Mouse (Mus musculus) lung, adult 2 months (tissue): Measurements from ENCODE around the gene Gjc1. TPM values are rescaled to one million over a fixed set of nuclear protein-coding genes. Genes with fewer than 3 reads are reported as not detected.
A peak's percentile ranks its signal among the peaks of the same experiment; 100 is the strongest.

Source experiments
- DNase-seq: peaks from one replicate; pipeline ENCODE4 v3.0.0; 2022
- H3K4me1 ChIP-seq: fragments of 200-500 bp; 2 replicates; pipeline ENCODE4 v1.6.1; 2011; ENCODE audit warnings: low read length; ENCODE audit not compliant: control insufficient read depth, insufficient read depth
- H3K4me3 ChIP-seq: fragments of 200-500 bp; replicated peaks from 2 replicates; pipeline ENCODE3; 2011; ENCODE audit warnings: low read depth, mild to moderate bottlenecking, control low read depth, low read length; ENCODE audit errors: extremely low read depth
- CTCF ChIP-seq: fragments of 200-500 bp; IDR thresholded peaks from 2 replicates; pipeline ENCODE4 v1.5.1; 2011; ENCODE audit warnings: mild to moderate bottlenecking, low read length, control low read depth; ENCODE audit not compliant: insufficient read depth
- POLR2A ChIP-seq: fragments of 200-500 bp; IDR thresholded peaks from 2 replicates; pipeline ENCODE4 v1.6.1; 2011; ENCODE audit warnings: low read depth, mild to moderate bottlenecking, control low read depth, low read length, borderline replicate concordance; ENCODE audit errors: extremely low read depth
- WGBS: fragments of 180-500 bp; shearing (Covaris S2); methylation state at CpG from one replicate; pipeline ENCODE4 v1.1.7; 2018; 5-methylcytosine and 5-hydroxymethylcytosine counted together
- polyA plus RNA-seq: library from polyadenylated mRNA; depleted of rRNA; stranded (reverse); fragments of >200 nt; gene quantifications from 2 replicates; pipeline ENCODE4 v1.2.3, GENCODE M21; 2012

The Gjc1 gene
- polyA plus RNA-seq, 1 experiment, result 14.8 TPM

GRCm38 (mm10) chr11:102783443-102783842 lies 36.1 kb downstream of the Gjc1 start:
- Histone ChIP-seq H3K4me1 (peaks cover 11% of the 10 kb centered on the region), H3K4me3 (no peak overlapping the region)
- 49% methylated on average over 7 of the region's 7 CpGs for WGBS
- no peak for DNase-seq
- no peak for TF ChIP-seq CTCF
- TF ChIP-seq POLR2A, result no peak

- TF ChIP-seq CTCF (no peak), POLR2A (no peak)
- 95% methylated on average over 4 of the region's 4 CpGs for WGBS
Observed at GRCm38 (mm10) chr11:102781523-102781922, 38.0 kb downstream of the Gjc1 start.

GRCm38 (mm10) chr11:102780986-102781351 lies 38.5 kb downstream of the Gjc1 start:
- no peak for DNase-seq
- 40% methylated on average over 10 of the region's 10 CpGs for WGBS
- H3K4me1 ChIP-seq, result peaks cover 18% of the 10 kb centered on the region
- TF ChIP-seq POLR2A, result no peak
- no peak for TF ChIP-seq CTCF
- no peak overlapping the region for H3K4me3 ChIP-seq

More at GRCm38 (mm10) chr11:102781523-102781922, 38.0 kb downstream of the Gjc1 start:
- H3K4me1 ChIP-seq, result peaks cover 18% of the 10 kb centered on the region
- H3K4me3 ChIP-seq, result no peak overlapping the region
- no peak for DNase-seq

- TF ChIP-seq CTCF, result no peak
- TF ChIP-seq POLR2A, result peak; percentile 66; the same call in 1 of the 2 replicates
- peak; percentile 23 for DNase-seq
- 28% methylated on average over 11 of the region's 11 CpGs for WGBS
- peaks cover 18% of the 10 kb centered on the region for H3K4me1 ChIP-seq
- no peak overlapping the region for H3K4me3 ChIP-seq
Observed at GRCm38 (mm10) chr11:102780271-102780985, 39.1 kb downstream of the Gjc1 start.

GRCm38 (mm10) chr11:102779824-102780223 lies 39.7 kb downstream of the Gjc1 start:
- Histone ChIP-seq H3K4me1 (peaks cover 18% of the 10 kb centered on the region), H3K4me3 (no peak overlapping the region)
- WGBS, result 48% methylated on average over 7 of the region's 7 CpGs
- no peak for DNase-seq
- TF ChIP-seq CTCF, result no peak
- no peak; the same call in 1 of the 2 replicates for TF ChIP-seq POLR2A

GRCm38 (mm10) chr11:102779081-102779638 lies 40.3 kb downstream of the Gjc1 start:
- Histone ChIP-seq H3K4me1 (peaks cover 18% of the 10 kb centered on the region), H3K4me3 (no peak overlapping the region)
- WGBS, result 81% methylated on average over 8 of the region's 8 CpGs
- no peak for DNase-seq
- TF ChIP-seq POLR2A, result no peak
- TF ChIP-seq CTCF, result no peak

- TF ChIP-seq CTCF (no peak), POLR2A (no peak)
- Histone ChIP-seq H3K4me3 (no peak overlapping the region), H3K4me1 (peaks cover 18% of the 10 kb centered on the region)
- no peak for DNase-seq
- 53% methylated on average over 5 of the region's 5 CpGs for WGBS
Observed at GRCm38 (mm10) chr11:102778597-102778996, 40.9 kb downstream of the Gjc1 start.

- Histone ChIP-seq H3K4me1 (peaks cover 18% of the 10 kb centered on the region), H3K4me3 (no peak overlapping the region)
- WGBS, result 60% methylated on average over 14 of the region's 14 CpGs
- TF ChIP-seq POLR2A (no peak), CTCF (no peak)
- no peak for DNase-seq
Observed at GRCm38 (mm10) chr11:102778165-102778564, 41.3 kb downstream of the Gjc1 start.

GRCm38 (mm10) chr11:102777598-102777997 lies 41.9 kb downstream of the Gjc1 start:
- TF ChIP-seq CTCF (peak; percentile 88), POLR2A (peak; percentile 37; the same call in 1 of the 2 replicates)
- peak; percentile 74 for DNase-seq
- Histone ChIP-seq H3K4me1 (peaks cover 18% of the 10 kb centered on the region), H3K4me3 (peak overlapping the region; percentile 38)
- 19% methylated on average over 21 of the region's 21 CpGs for WGBS

- peak; percentile 70 for DNase-seq
Observed at GRCm38 (mm10) chr11:102774621-102775141, 44.8 kb downstream of the Gjc1 start.

More at GRCm38 (mm10) chr11:102774621-102775141, 44.8 kb downstream of the Gjc1 start:
- peaks cover 11% of the 10 kb centered on the region for H3K4me1 ChIP-seq
- 3% methylated on average over 25 of the region's 25 CpGs for WGBS
- H3K4me3 ChIP-seq, result peak overlapping the region; percentile 75
- TF ChIP-seq POLR2A (peak; percentile 29; the same call in 1 of the 2 replicates), CTCF (no peak; the same call in 1 of the 2 replicates)
